Mouse (Mus musculus) heart, postnatal 0 days (tissue): ENCODE results near the gene Top1.

Experiments
- CTCF ChIP-seq: IDR thresholded peaks from 2 replicates; pipeline ENCODE4 v1.5.1; 2016; ENCODE audit warnings: antibody characterized with exemption, control low read depth, low read depth
- EP300 ChIP-seq: IDR thresholded peaks from 2 replicates; pipeline ENCODE4 v1.6.1; 2016; ENCODE audit warnings: antibody characterized with exemption, low read depth

GRCm38 (mm10) chr2:160702824-160703223 is 57.1 kb downstream of the Top1 start:
- TF ChIP-seq CTCF (no peak), EP300 (no peak)
